Mouse (Mus musculus) spleen, embryonic (tissue): ENCODE results near the gene Usp48.

Experiments used
- CTCF ChIA-PET: fragments of 350-600 bp; sonication (Branson Sonifier 250); formaldehyde crosslinking; loops from one replicate; lab custom pipeline; 2022; lab: Charles Lee

Gene Usp48

GRCm38 (mm10) chr4:137660364-137661077, 67.0 kb downstream of the Usp48 start:
- CTCF ChIA-PET = no interaction called here

GRCm38 (mm10) chr4:137661078-137661450, 67.5 kb downstream of the Usp48 start:
- CTCF ChIA-PET = no interaction called here

GRCm38 (mm10) chr4:137661547-137661946, 68.0 kb downstream of the Usp48 start:
- CTCF ChIA-PET = interaction anchor here (0.6 kb wide), 1 partner anchor 25 kb away, joined by 4 read pairs; no protein-coding TSS in a partner anchor

- CTCF ChIA-PET = no interaction called here
Observed at GRCm38 (mm10) chr4:137663491-137663890, 69.9 kb downstream of the Usp48 start.

GRCm38 (mm10) chr4:137664433-137664979, 71.0 kb downstream of the Usp48 start, which contains the start of gene Rap1gap:
TSS of gene Rap1gap (plus strand) at chr4:137664726.
- CTCF ChIA-PET = interaction anchor here (0.6 kb wide), 1 partner anchor 589 kb away, joined by 5 read pairs; no protein-coding TSS in a partner anchor

GRCm38 (mm10) chr4:137664980-137665675, 71.6 kb downstream of the Usp48 start:
- CTCF ChIA-PET = interaction anchor here (0.6 kb wide), 1 partner anchor 590 kb away, joined by 5 read pairs; no protein-coding TSS in a partner anchor

GRCm38 (mm10) chr4:137665791-137666190, 72.2 kb downstream of the Usp48 start:
- CTCF ChIA-PET = interaction anchor here (0.6 kb wide), 1 partner anchor 11 kb away, joined by 4 read pairs; no protein-coding TSS in a partner anchor

GRCm38 (mm10) chr4:137666283-137666957, 72.9 kb downstream of the Usp48 start:
- CTCF ChIA-PET = interaction anchor here (0.6 kb wide), 1 partner anchor 12 kb away, joined by 4 read pairs; no protein-coding TSS in a partner anchor

GRCm38 (mm10) chr4:137666958-137667345, 73.4 kb downstream of the Usp48 start:
- CTCF ChIA-PET = no interaction called here

GRCm38 (mm10) chr4:137667747-137668146, 74.2 kb downstream of the Usp48 start:
- CTCF ChIA-PET = no interaction called here

- CTCF ChIA-PET = interaction anchor here (0.6 to 0.7 kb wide), 2 partner anchors 11 to 457 kb away, joined by 5 read pairs; no protein-coding TSS in a partner anchor
Observed at GRCm38 (mm10) chr4:137671711-137672500, 78.4 kb downstream of the Usp48 start.

GRCm38 (mm10) chr4:137675566-137675965, 82.0 kb downstream of the Usp48 start:
- CTCF ChIA-PET = interaction anchor here (0.8 to 0.9 kb wide), 2 partner anchors 10 to 45 kb away, joined by 3 to 10 read pairs; no protein-coding TSS in a partner anchor

GRCm38 (mm10) chr4:137676057-137676456, 82.5 kb downstream of the Usp48 start:
- CTCF ChIA-PET = interaction anchor here (0.6 to 0.9 kb wide), 3 partner anchors 9 to 265 kb away, joined by 3 to 10 read pairs (median 3); no protein-coding TSS in a partner anchor

- CTCF ChIA-PET = no interaction called here
Observed at GRCm38 (mm10) chr4:137676700-137677484, 83.3 kb downstream of the Usp48 start.

- CTCF ChIA-PET = no interaction called here
Observed at GRCm38 (mm10) chr4:137677906-137678305, 84.4 kb downstream of the Usp48 start.

GRCm38 (mm10) chr4:137678568-137678967, 85.0 kb downstream of the Usp48 start:
- CTCF ChIA-PET = no interaction called here

GRCm38 (mm10) chr4:137679979-137680550, 86.5 kb downstream of the Usp48 start:
- CTCF ChIA-PET = no interaction called here

GRCm38 (mm10) chr4:137680721-137681120, 87.2 kb downstream of the Usp48 start:
- CTCF ChIA-PET = no interaction called here

- CTCF ChIA-PET = interaction anchor here (0.6 kb wide), 1 partner anchor 613 kb away, joined by 6 read pairs; no protein-coding TSS in a partner anchor
Observed at GRCm38 (mm10) chr4:137681408-137682104, 88.0 kb downstream of the Usp48 start.
